Mouse (Mus musculus) ES-E14 (cell line): ENCODE results near the gene Slc12a5.

Experiments used
- CHD2 ChIP-seq: IDR thresholded peaks from 2 replicates; pipeline ENCODE4 v1.6.1; 2014; ENCODE audit warnings: mild to moderate bottlenecking, low read depth, low read length, inconsistent platforms
- MAFK ChIP-seq: IDR thresholded peaks from 2 replicates; pipeline ENCODE4 v1.6.1; 2014; ENCODE audit warnings: mild to moderate bottlenecking, low read depth, low read length, inconsistent platforms; ENCODE audit not compliant: insufficient read depth
- ZC3H11A ChIP-seq: IDR thresholded peaks from 2 replicates; pipeline ENCODE4 v1.6.1; 2012; ENCODE audit warnings: low read depth, mild to moderate bottlenecking, inconsistent platforms, low read length, borderline replicate concordance
- ZNF384 ChIP-seq: IDR thresholded peaks from 2 replicates; pipeline ENCODE4 v1.6.1; 2012; ENCODE audit warnings: low read depth, low read length, inconsistent platforms

- TF ChIP-seq CHD2 = no peak
- TF ChIP-seq ZC3H11A = no peak
- no peak for TF ChIP-seq ZNF384
- TF ChIP-seq MAFK = no peak
These were observed 33.6 kb downstream of the Slc12a5 start for GRCm38 (mm10) chr2:164994156-164994555.
